Mouse (Mus musculus): ENCODE measurements around the gene Wnt8b.

Gene Wnt8b

GRCm38 (mm10) chr19:44511451-44512231 lies 18.4 kb downstream of the Wnt8b start:
- DNase-seq (ENCODE audit: low read depth in 2 of 2, low spot score in 2 of 2) = no peak

- DNase-seq (ENCODE audit: low read depth in 2 of 2, low spot score in 2 of 2) = no peak
These were observed 19.3 kb downstream of the Wnt8b start for GRCm38 (mm10) chr19:44512601-44513000.

- DNase-seq (ENCODE audit: low read depth in 2 of 2, low spot score in 2 of 2) = no peak
These were observed 20.0 kb downstream of the Wnt8b start for GRCm38 (mm10) chr19:44513054-44513833.

GRCm38 (mm10) chr19:44513921-44514482 lies 20.7 kb downstream of the Wnt8b start:
- DNase-seq (ENCODE audit: low read depth in 2 of 2, low spot score in 2 of 2) = no peak

- no peak for DNase-seq (ENCODE audit: low read depth in 2 of 2, low spot score in 2 of 2)
These were observed 21.5 kb downstream of the Wnt8b start for GRCm38 (mm10) chr19:44514521-44515451.

DNA sequence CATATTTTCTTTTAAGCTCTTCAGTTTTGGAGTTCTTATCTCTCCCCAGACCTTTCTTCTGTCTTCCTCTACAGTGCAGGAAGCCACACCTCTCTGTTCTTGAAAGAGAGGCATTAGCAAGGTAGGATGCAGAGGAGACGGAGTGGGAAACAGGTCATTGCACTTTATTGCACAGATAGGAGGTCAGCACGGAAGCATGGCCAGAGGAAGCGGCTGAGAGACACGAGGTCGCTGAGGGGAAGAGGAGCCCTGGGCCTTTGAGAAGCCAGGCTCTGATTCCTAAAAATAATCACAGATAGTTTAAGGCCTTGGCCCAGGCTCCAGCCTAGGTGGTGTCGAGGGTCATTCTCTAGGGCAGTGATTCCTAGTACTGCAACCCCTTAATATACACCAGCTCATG lies 22.5 kb downstream of the Wnt8b start:
- DNase-seq (ENCODE audit: low read depth in 2 of 2, low spot score in 2 of 2) = no peak

GRCm38 (mm10) chr19:44517996-44518768 lies 24.9 kb downstream of the Wnt8b start:
- DNase-seq (ENCODE audit: low read depth in 2 of 2, low spot score in 2 of 2) = no peak

GRCm38 (mm10) chr19:44519152-44519551 lies 25.9 kb downstream of the Wnt8b start:
- DNase-seq (ENCODE audit: low read depth in 2 of 2, low spot score in 2 of 2) = no peak

- DNase-seq (ENCODE audit: low read depth in 2 of 2, low spot score in 2 of 2) = no peak
These were observed 32.4 kb downstream of the Wnt8b start for GRCm38 (mm10) chr19:44525551-44526205.

DNA sequence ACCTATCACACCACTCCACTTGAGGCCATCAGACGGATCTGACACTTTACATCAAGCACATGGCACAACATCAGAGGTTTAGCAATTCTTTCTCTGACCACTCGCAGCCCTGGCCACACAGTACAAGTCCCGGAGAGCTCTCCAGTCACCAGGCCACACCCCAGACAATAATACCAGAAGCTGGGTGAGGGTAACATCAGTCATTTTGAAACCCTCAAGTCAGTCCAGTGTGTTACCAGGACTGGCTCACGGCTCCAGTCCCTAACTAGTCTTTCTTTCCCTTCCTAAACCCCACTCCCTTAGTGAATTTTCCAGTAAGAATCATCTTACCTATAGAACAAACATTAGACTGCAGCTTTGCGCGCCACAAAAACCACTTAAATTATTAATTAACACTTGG lies 36.7 kb downstream of the Wnt8b start:
- DNase-seq (ENCODE audit: low read depth in 2 of 2, low spot score in 2 of 2) = no peak

DNA sequence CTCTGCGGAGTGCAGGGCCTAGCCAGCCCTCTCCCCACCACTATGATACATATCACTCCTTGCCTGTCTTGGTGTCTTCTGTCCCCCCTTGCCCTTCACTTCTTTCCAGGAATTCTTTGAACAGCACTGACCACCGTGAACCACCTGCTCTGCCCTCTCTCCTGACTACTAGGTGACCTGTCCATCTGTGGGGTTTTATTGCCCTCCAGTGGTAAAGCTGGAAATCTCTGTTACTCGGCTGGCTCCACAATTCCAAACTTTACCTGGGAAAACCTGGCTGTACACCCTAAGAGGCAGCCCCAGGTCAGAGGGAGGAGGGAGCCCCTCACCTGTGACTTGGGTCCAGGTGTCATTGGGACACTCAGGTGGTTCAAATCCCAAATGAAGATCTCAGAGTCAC lies 42.1 kb downstream of the Wnt8b start:
- no peak for DNase-seq (ENCODE audit: low read depth in 2 of 2, low spot score in 2 of 2)

DNA sequence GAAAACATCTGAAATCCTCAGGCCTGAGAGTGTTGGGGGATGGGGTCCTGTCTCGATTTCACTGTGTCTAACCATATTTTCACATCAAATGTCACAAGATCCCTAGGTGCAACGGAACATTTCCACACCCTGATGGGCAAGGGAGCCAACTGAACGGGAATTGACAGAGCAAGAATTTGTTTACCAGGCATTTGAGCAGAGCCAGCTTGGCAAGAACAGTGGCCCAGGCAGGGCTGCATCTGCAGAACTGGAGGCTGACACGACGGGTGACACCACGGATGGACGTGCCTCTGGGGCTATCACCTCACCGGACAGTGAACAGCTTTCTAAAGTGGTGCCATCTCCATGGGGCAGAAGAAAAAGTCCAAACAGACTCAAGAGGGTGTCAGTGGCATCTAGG lies 44.1 kb downstream of the Wnt8b start:
- DNase-seq (ENCODE audit: low read depth in 2 of 2, low spot score in 2 of 2) = no peak

- DNase-seq (ENCODE audit: low read depth in 2 of 2, low spot score in 2 of 2) = no peak
These were observed 49.5 kb downstream of the Wnt8b start for GRCm38 (mm10) chr19:44542694-44543178.

- no peak for DNase-seq (ENCODE audit: low read depth in 2 of 2, low spot score in 2 of 2)
These were observed 51.1 kb downstream of the Wnt8b start for GRCm38 (mm10) chr19:44544372-44544771.

DNA sequence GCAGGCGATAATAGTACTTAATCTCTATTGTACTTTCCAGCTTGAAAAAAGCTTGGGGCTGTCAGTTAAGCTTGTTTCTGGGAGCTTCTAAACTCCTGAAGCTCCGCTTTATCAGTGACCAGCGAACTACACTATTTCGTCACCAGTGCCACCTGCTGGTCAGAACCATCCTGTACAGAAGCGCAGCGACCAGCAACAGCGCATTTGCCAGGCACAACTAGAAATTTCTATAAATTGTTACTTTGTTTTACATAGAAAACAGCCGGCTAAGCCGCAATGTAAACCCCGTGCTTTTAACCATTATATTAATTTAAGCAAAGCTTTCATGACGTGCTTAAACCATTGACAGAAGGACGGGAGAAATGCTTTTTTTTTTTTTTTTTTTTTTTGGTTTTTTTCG lies 51.5 kb downstream of the Wnt8b start:
- DNase-seq (ENCODE audit: low read depth in 2 of 2, low spot score in 2 of 2) = peak; percentile 31 to 56

DNA sequence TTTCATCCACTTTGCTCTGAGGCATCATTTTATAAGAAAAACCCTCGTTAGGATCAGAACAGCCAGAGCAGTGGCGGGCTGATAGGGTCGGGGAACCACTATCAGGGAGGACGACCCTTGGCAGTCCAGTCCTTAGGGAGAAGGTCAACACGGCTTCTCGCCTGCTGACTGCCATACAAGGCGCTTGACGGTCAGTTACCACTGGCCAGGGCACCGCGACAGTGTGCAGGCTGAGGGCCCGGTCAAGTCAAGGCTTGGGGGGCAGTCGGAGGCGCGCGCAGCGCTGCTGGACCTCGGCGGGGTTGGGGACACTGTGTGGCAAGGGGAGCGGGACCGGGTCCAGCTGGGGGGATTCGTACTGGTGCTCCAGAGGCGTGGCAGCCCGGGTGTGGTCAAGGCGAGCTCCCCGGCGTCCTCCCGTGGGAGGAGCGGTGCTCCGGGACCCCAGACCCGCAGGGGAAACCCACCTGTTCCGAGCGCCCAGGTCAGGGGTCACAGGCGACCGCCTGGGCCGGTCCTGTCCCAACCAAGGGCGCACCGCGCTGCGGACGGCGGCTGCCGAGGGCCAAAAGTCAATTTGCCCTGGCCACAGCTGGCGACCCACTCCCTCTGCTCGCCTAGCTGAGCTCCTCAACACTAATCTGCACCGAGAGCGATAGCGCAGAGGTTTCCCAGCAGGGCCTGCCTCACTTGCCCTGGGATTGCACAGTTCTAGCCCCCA lies 52.2 kb downstream of the Wnt8b start, which contains the start of gene Sec31b:
TSS of gene Sec31b (minus strand) at position 544 of the 721 bp plus-strand sequence.
- DNase-seq (ENCODE audit: low read depth in 2 of 2, low spot score in 2 of 2) = no peak

DNA sequence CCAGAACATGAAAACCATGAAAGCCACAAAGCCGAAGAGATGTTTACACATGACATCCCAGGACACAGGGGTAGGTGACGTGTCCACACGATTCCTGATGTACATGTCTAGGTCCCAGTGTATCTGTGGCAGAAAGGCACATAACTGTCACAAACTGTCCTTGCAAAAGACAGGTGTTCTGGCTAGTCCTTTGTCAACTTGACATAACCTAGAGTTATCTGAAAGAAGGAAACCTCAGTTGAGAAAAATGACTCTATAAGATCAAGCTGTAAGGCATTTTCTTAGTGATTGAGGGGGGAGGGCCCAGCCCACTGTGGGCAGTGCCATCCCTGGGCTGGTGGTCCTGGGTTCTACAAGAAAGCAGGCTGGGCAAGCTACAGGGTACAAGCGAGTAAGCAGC lies 59.5 kb downstream of the Wnt8b start, which contains the start of gene Gm20538:
TSS of gene Gm20538 (minus strand) at position 101 of the 400 bp plus-strand sequence.
- no peak for DNase-seq (ENCODE audit: low read depth in 2 of 2, low spot score in 2 of 2)

- DNase-seq (ENCODE audit: low read depth in 2 of 2, low spot score in 2 of 2) = no peak
These were observed 60.0 kb downstream of the Wnt8b start for GRCm38 (mm10) chr19:44553286-44553685.

GRCm38 (mm10) chr19:44554490-44554860 lies 61.2 kb downstream of the Wnt8b start:
- DNase-seq (ENCODE audit: low read depth in 2 of 2, low spot score in 2 of 2) = no peak
